Mouse (Mus musculus): ENCODE results near the gene 4930558K02Rik. TPM values are rescaled to one million over a fixed set of nuclear protein-coding genes. Genes with fewer than 3 reads are reported as not detected.
A peak's percentile ranks its signal among the peaks of the same experiment; 100 is the strongest.

4930558K02Rik gene
- total and polyA plus RNA-seq, 3 experiments: not detected

DNA sequence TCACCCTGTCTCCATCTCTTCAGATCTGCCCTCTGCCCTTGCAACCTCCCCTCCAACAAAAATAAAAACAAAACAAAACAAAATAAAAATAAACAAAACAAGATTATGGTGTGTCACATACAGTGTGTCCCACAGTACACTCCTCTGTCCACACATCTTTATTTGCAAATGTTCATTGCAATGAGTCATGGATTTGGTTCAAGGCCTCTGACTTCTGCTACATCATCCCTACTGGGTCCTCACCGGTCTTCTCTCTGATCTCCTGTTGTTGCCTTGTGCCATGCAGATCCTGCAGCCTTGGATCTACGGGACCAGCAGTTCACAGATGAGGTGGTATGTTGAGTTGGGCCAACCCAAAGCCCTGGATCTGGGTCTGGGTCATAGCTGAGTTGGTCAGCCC, 59.8 kb downstream of the 4930558K02Rik start:
- no peak for DNase-seq (ENCODE audit: extremely low read depth)
- TF ChIP-seq ETS1 (conservative IDR thresholded peaks at IDR 0.05; ENCODE audit: low read depth, low read length) (no peak), EP300 (IDR thresholded peaks at IDR 0.05; ENCODE audit: low read length) (no peak), UBTF (IDR thresholded peaks at IDR 0.05; ENCODE audit: low read depth, low read length) (no peak), PAX5 (IDR thresholded peaks at IDR 0.05; ENCODE audit: low read length) (no peak), GABPA (IDR thresholded peaks at IDR 0.05; ENCODE audit: insufficient replicate concordance, low read depth, low read length) (no peak), ELF1 (IDR thresholded peaks at IDR 0.05; ENCODE audit: low read depth, low read length) (no peak), KAT2A (IDR thresholded peaks at IDR 0.05; ENCODE audit: insufficient replicate concordance, low read length) (no peak), USF2 (conservative IDR thresholded peaks at IDR 0.05; ENCODE audit: low read depth, low read length) (no peak), ZMIZ1 (IDR thresholded peaks at IDR 0.05; ENCODE audit: low read depth, low read length) (no peak)
- Histone ChIP-seq H3K9ac (ENCODE audit: insufficient read depth, low read depth) (peak overlapping the region; percentile 60), H3K27me3 (replicated peaks) (no peaks in the 10 kb centered on the region), H3K4me2 (ENCODE audit: insufficient read depth, low read depth, poor library complexity, severe bottlenecking) (peak overlapping the region; percentile 32), H3K36me3 (replicated peaks in 1 of 2; ENCODE audit: control insufficient read depth in 1 of 2, insufficient read depth in 1 of 2, low read length in 1 of 2) (no peaks in the 10 kb centered on the region), H3K4me3 (replicated peaks in 1 of 3; ENCODE audit: low read depth in 2 of 3, low read length in 2 of 3, poor library complexity in 1 of 3) (no peak overlapping the region), H3K79me2 (replicated peaks; ENCODE audit: control insufficient read depth, extremely low read depth, insufficient read depth, poor library complexity, severe bottlenecking) (no peaks in the 10 kb centered on the region), H3K4me1 (ENCODE audit: control insufficient read depth in 1 of 2, insufficient read depth in 2 of 2) (peaks cover 37 to 87% of the 10 kb centered on the region in 2 experiments), H3K9me3 (replicated peaks; ENCODE audit: low read length) (no peaks in the 10 kb centered on the region), H3K27ac (ENCODE audit: insufficient read depth, low read depth) (peak overlapping the region; percentile 90)
- dilution Hi-C loops (cut with MboI; ENCODE audit: extremely low pct_ligation_motif_present, extremely low pct_unique_long_range_greater_than_20kb, low sequenced_read_pairs): no loop called here
- in situ Hi-C loops (cut with MboI; ENCODE audit: low pct_ligation_motif_present, low pct_unique_long_range_greater_than_20kb, low sequenced_read_pairs): loop anchor here (5.0 kb wide), 1 partner anchor 38 kb away; no protein-coding TSS in a partner anchor

DNA sequence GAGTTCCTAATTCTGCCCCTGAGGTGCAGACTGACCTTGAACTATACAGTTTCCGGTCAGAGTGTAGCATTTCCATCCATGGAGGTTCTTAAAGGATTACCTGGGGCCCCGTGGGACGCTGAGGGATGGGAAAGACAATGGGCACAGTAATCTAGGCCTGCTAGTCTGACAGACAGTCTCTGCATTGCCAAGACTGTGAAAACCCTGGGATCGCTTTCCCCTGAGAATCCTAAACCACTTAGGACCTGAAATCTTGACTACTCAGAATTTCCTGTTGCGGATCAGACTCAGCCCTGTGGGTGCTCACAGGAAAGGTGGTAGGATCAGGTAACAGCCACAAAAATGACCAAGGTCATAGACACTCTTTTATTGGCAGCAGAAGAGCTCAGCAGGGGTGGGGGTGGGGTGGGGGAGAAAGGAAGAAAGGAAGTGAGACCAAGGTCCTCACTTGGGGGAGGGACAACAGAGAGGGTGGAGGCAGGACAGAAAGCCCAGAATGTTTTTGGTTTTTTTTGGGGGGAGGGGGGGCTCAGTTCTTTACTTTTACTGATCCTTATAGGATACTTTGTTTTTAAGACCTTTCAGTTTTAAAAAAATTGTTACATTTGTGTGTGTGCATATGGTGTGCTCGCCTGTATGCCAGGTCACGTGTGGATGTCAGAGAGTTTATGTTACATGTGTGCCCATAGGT, 60.6 kb downstream of the 4930558K02Rik start:
- Histone ChIP-seq H3K79me2 (replicated peaks; ENCODE audit: control insufficient read depth, extremely low read depth, insufficient read depth, poor library complexity, severe bottlenecking) (no peaks in the 10 kb centered on the region), H3K4me1 (ENCODE audit: control insufficient read depth in 1 of 2, insufficient read depth in 2 of 2) (peaks cover 33 to 87% of the 10 kb centered on the region in 2 experiments), H3K27me3 (replicated peaks) (no peaks in the 10 kb centered on the region), H3K9me3 (replicated peaks; ENCODE audit: low read length) (no peaks in the 10 kb centered on the region), H3K36me3 (replicated peaks in 1 of 2; ENCODE audit: control insufficient read depth in 1 of 2, insufficient read depth in 1 of 2, low read length in 1 of 2) (no peaks in the 10 kb centered on the region), H3K27ac (ENCODE audit: insufficient read depth, low read depth) (peak overlapping the region; percentile 91), H3K9ac (ENCODE audit: insufficient read depth, low read depth) (peak overlapping the region; percentile 60), H3K4me2 (ENCODE audit: insufficient read depth, low read depth, poor library complexity, severe bottlenecking) (peak overlapping the region; percentile 32), H3K4me3 (replicated peaks in 1 of 3; ENCODE audit: low read depth in 2 of 3, low read length in 2 of 3, poor library complexity in 1 of 3) (peak overlapping the region in 1 of 3 experiments; percentile 34)
- in situ Hi-C loops (cut with MboI; ENCODE audit: low pct_ligation_motif_present, low pct_unique_long_range_greater_than_20kb, low sequenced_read_pairs) (loop anchor here (5.0 kb wide), 1 partner anchor 38 kb away; no protein-coding TSS in a partner anchor), dilution Hi-C loops (cut with MboI; ENCODE audit: extremely low pct_ligation_motif_present, extremely low pct_unique_long_range_greater_than_20kb, low sequenced_read_pairs) (no loop called here)
- peak; percentile 89 for DNase-seq (ENCODE audit: extremely low read depth)
- TF ChIP-seq POLR2AphosphoS2 (IDR thresholded peaks at IDR 0.05; ENCODE audit: low read depth, low read length): no peak
- TF ChIP-seq MYC (IDR thresholded peaks at IDR 0.05; ENCODE audit: low read depth, low read length): peak; percentile 52; the same call in 1 of the 2 replicates
- peak; percentile 6; the same call in 1 of the 2 replicates for TF ChIP-seq ELF1 (IDR thresholded peaks at IDR 0.05; ENCODE audit: low read depth, low read length)
- no peak for TF ChIP-seq E2F4 (IDR thresholded peaks at IDR 0.05; ENCODE audit: insufficient replicate concordance, low read depth, low read length)
- peak; percentile 62; the same call in 1 of the 2 replicates for TF ChIP-seq MAFK (IDR thresholded peaks at IDR 0.05; ENCODE audit: insufficient replicate concordance, low read length)
- no peak for TF ChIP-seq NRF1 (IDR thresholded peaks at IDR 0.05; ENCODE audit: low read depth, low read length)
- 0 out of 2 replicates have a peak, but pooled peaks have one; percentile 23 for TF ChIP-seq TBP (conservative IDR thresholded peaks at IDR 0.05; ENCODE audit: low read depth, low read length)
- TF ChIP-seq MXI1 (IDR thresholded peaks at IDR 0.05; ENCODE audit: low read depth, low read length): no peak; the same call in 1 of the 2 replicates
- no peak for TF ChIP-seq SIN3A (IDR thresholded peaks at IDR 0.05; ENCODE audit: low read length)
- TF ChIP-seq CTCF (conservative IDR thresholded peaks at IDR 0.05 in 1 of 2, IDR thresholded peaks at IDR 0.05 in 1 of 2; ENCODE audit: low read depth in 2 of 2, low read length in 2 of 2): no peak
- TF ChIP-seq SMC3 (IDR thresholded peaks at IDR 0.05; ENCODE audit: low read depth, low read length): peak; percentile 12
- peak; percentile 27; the same call in 1 of the 2 replicates for TF ChIP-seq JUN (IDR thresholded peaks at IDR 0.05; ENCODE audit: insufficient read depth, low read depth, low read length)
- TF ChIP-seq EP300 (IDR thresholded peaks at IDR 0.05; ENCODE audit: low read length): peak; percentile 56
- TF ChIP-seq POLR2A (IDR thresholded peaks at IDR 0.05; ENCODE audit: low read depth, low read length): no peak; the same call in 1 of the 2 replicates
- TF ChIP-seq CHD2 (IDR thresholded peaks at IDR 0.05; ENCODE audit: low read length): peak; percentile 90
- TF ChIP-seq ETS1 (conservative IDR thresholded peaks at IDR 0.05; ENCODE audit: low read depth, low read length): peak; percentile 60; the same call in 1 of the 2 replicates
- no peak for TF ChIP-seq CHD1 (IDR thresholded peaks at IDR 0.05; ENCODE audit: low read depth, low read length)
- no peak; the same call in 1 of the 2 replicates for TF ChIP-seq ZKSCAN1 (IDR thresholded peaks at IDR 0.05; ENCODE audit: borderline replicate concordance, low read depth, low read length)
- TF ChIP-seq USF2 (conservative IDR thresholded peaks at IDR 0.05; ENCODE audit: low read depth, low read length): 0 out of 2 replicates have a peak, but pooled peaks have one; percentile 13
- TF ChIP-seq JUND (conservative IDR thresholded peaks at IDR 0.05; ENCODE audit: low read depth, low read length): no peak
- TF ChIP-seq RAD21 (IDR thresholded peaks at IDR 0.05; ENCODE audit: low read depth, low read length): no peak; the same call in 1 of the 2 replicates
- TF ChIP-seq USF1 (IDR thresholded peaks at IDR 0.05; ENCODE audit: low read depth, low read length): peak; percentile 44
- TF ChIP-seq MAZ (IDR thresholded peaks at IDR 0.05; ENCODE audit: low read depth, low read length): peak; percentile 87
- no peak for TF ChIP-seq PAX5 (IDR thresholded peaks at IDR 0.05; ENCODE audit: low read length)
- no peak; the same call in 1 of the 2 replicates for TF ChIP-seq RCOR1 (conservative IDR thresholded peaks at IDR 0.05; ENCODE audit: low read depth, low read length)
- peak; percentile 36; the same call in 1 of the 2 replicates for TF ChIP-seq TCF12 (IDR thresholded peaks at IDR 0.05; ENCODE audit: low read depth, low read length)
